Mouse (Mus musculus) embryonic stem cell, embryonic (primary cell): ENCODE measurements around the gene Gm5771.
"Not testable (repeated sequence)": the region's sequence is repeated elsewhere in the genome, so short reads cannot be mapped to it uniquely, and the experiment has no call there.

Experiments
- CTCF ChIA-PET, 4 experiments: fragments of 300-600 bp in 2 of 4; fragments of 350-600 bp in 2 of 4; sonication (Branson Sonifier 250); formaldehyde crosslinking; loops; one replicate each; lab custom pipeline; 2022; ENCODE audit warnings: inconsistent platforms in 2 of 4; lab: Charles Lee
- POLR2A ChIA-PET, 4 experiments: fragments of 300-600 bp in 2 of 4; fragments of 350-600 bp in 2 of 4; sonication (Branson Sonifier 250); formaldehyde crosslinking; loops; one replicate each; lab custom pipeline; 2022; ENCODE audit warnings: antibody characterized with exemption in 4 of 4, inconsistent platforms in 1 of 4; lab: Charles Lee

Gene Gm5771

GRCm38 (mm10) chr6:41392056-41392455, at the start of gene Gm5771:
Gene Gm5771, plus strand, starts transcription at chr6:41392356.
- CTCF ChIA-PET, POLR2A ChIA-PET: not testable (repeated sequence)

DNA sequence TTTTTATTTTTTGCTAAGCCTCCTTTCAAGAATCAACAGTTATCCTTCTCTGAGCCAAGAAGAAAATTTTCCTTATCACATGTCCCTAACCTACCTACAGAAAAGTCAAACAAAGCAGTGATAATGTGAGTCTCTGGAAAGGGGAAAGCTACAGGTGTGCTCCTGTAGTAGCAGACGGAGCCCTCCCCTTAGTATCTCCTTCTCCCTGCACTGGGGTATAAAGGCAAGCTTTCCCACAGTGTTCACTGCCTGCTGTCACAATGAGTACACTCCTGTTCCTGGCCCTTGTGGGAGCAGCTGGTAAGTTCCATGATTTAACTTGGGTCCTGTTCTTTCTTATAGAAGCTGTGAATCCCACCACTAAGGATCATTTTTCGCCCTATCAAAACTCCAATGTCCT, 38.2 kb upstream of the Gm5771 start, which contains the start of gene Try10:
Gene Try10, plus strand, starts transcription at position 174 of the 400 bp plus-strand sequence.
- CTCF ChIA-PET: no interaction called here

GRCm38 (mm10) chr6:41373772-41374171, 18.4 kb upstream of the Gm5771 start:
- POLR2A ChIA-PET, CTCF ChIA-PET: not testable (repeated sequence)

More for the DNA sequence above, 38.2 kb upstream of the Gm5771 start, which contains the start of gene Try10:
- POLR2A ChIA-PET: no interaction called here

- CTCF ChIA-PET, POLR2A ChIA-PET: not testable (repeated sequence)
These were observed 14.6 kb upstream of the Gm5771 start, which contains the start of gene Prss3 for GRCm38 (mm10) chr6:41377578-41377977. Gene Prss3, minus strand, starts transcription at chr6:41377678.

DNA sequence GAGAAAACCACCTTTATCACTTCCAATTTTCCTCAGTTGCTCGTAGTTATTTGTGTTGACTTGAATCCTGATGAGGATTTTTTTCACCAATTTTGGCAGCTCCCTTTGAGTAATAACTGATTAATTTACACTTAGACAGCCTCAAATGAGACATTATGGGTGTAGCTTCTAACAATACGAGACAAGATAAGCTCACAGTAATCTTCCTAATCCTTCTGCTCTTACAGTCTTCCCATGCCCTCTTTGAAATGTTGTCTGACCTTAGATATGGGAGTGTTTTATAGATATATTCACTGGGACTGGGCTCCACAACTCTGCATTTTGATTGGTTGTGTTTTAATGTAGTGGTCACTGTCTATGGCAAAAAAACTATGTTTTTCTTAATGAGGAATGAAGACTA, 5.4 kb upstream of the Gm5771 start:
- ChIA-PET POLR2A (no interaction called here), CTCF (no interaction called here)

DNA sequence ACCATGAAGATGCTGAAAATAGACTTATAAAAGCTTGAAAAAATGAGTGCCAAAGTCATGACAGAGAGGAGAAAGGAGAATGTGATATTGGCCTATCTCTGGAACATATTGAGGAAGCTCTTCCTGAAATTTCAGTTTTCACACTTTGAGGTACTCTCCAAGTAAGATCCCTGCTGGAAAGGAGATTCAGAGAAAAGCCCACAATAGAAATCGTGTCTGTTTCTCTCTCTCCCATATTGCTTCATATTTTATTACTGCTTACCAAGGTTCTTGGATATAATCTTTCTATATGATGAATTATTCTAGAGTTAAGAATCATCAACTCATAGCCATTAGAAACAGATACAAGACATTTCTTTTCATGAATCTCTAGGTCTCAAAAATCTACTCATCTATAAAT, 516 bp upstream of the Gm5771 start:
- CTCF ChIA-PET, POLR2A ChIA-PET: not testable (repeated sequence)

- POLR2A ChIA-PET, CTCF ChIA-PET: not testable (repeated sequence)
These were observed 50.1 kb downstream of the Gm5771 start for GRCm38 (mm10) chr6:41442261-41442660.

DNA sequence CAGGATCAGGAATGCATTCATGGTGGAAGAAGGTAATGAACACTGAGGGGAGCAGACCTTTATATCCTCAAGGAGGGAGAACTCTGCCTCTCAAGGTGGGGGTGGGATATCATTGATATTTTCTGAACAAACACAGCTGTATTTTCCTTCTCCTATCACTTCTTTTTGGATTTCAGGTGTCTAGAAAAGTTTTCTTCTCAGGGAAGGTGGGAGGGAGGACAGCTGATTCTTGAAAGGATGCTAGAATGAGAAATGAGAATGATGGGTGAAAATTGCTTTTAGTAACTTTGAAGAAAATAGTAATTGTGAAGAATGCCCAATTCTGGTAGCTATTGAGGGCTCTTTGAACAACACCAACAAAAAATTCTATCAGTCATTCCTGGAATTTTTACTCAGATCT, 53.9 kb downstream of the Gm5771 start, which contains the start of gene Gm10334:
Gene Gm10334, minus strand, starts transcription at position 101 of the 400 bp plus-strand sequence.
- POLR2A ChIA-PET: not testable (repeated sequence)
- CTCF ChIA-PET: interaction anchor here in 1 of 4 experiments (0.6 kb wide), 1 partner anchor 554 kb away, joined by 5 read pairs; no protein-coding TSS in a partner anchor
